Mouse (Mus musculus) brain, embryonic 14.5 days (tissue): ENCODE measurements at regions not wholly inside any gene's neighbourhood (a gene's known extent, or its start where the extent isn't known, plus 50 kb on each side); places are given as distances from the start of the nearest gene placed in this dataset.

Experiments used
- CTCF ChIP-seq: fragments of 200-500 bp; IDR thresholded peaks from 2 replicates; pipeline ENCODE4 v1.5.1; 2012; ENCODE audit warnings: inconsistent platforms, mild to moderate bottlenecking, moderate library complexity, borderline replicate concordance; ENCODE audit not compliant: insufficient read depth, insufficient read length; ENCODE audit errors: extremely low read depth
- POLR2A ChIP-seq: fragments of 200-500 bp; IDR thresholded peaks from 2 replicates; pipeline ENCODE4 v1.6.1; 2012; ENCODE audit warnings: mild to moderate bottlenecking, inconsistent platforms, borderline replicate concordance; ENCODE audit not compliant: poor library complexity, insufficient read depth, insufficient read length, severe bottlenecking; ENCODE audit errors: extremely low read depth

DNA sequence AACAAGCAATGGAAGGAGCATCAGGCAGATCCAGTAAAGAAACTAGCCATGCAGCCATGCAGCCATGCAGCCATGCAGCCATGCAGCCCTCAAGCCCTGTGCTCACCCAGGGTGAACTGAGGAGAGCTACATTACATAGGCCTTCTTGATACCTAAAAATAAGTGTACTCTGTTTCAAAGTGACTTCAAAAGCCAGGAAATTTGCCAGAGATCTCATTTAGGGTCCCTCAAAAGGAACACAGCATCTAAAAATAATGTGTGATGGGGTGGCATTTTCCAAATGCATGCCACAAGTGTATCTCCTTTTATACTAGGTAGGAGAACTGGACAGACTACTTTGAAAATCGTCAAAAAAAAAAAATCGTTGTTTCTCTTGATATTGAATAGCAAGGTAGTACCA, 510.9 kb upstream of the Gm5415 start:
- TF ChIP-seq CTCF (no peak), POLR2A (no peak)
